Mouse (Mus musculus) cerebellum, adult 11-12 months (tissue): ENCODE data around the gene Gm29110.
"Not testable (repeated sequence)": the region's sequence is repeated elsewhere in the genome, so short reads cannot be mapped to it uniquely, and the experiment has no call there.

ENCODE experiments used
- DNase-seq: peaks from one replicate; pipeline ENCODE4 v3.0.0; 2022

Gene Gm29110

GRCm38 (mm10) chrY:74470231-74470630 is at the start of gene Gm29110:
Gene Gm29110 (plus strand): TSS chrY:74470531.
- DNase-seq: not testable (repeated sequence)
